Mouse (Mus musculus): ENCODE measurements around the gene Tfrc.
A peak's percentile ranks its signal among the peaks of the same experiment; 100 is the strongest.
"Not testable (repeated sequence)": the region's sequence is repeated elsewhere in the genome, so short reads cannot be mapped to it uniquely, and the experiment has no call there.

The Tfrc gene

GRCm38 (mm10) chr16:32613269-32613834, 4.6 kb downstream of the Tfrc start:
- DNase-seq: no peak

- peak; percentile 32 to 49 for DNase-seq
These were observed 5.3 kb downstream of the Tfrc start for GRCm38 (mm10) chr16:32614047-32614446.

GRCm38 (mm10) chr16:32618946-32619345, 10.2 kb downstream of the Tfrc start:
- no peak for DNase-seq

- DNase-seq: no peak
These were observed 19.4 kb downstream of the Tfrc start for GRCm38 (mm10) chr16:32628140-32628539.

- no peak for DNase-seq
These were observed 23.7 kb downstream of the Tfrc start for GRCm38 (mm10) chr16:32632328-32632824.

- no peak for DNase-seq
These were observed 24.8 kb downstream of the Tfrc start for GRCm38 (mm10) chr16:32633486-32634012.

- no peak for DNase-seq
These were observed 25.5 kb downstream of the Tfrc start for GRCm38 (mm10) chr16:32634183-32634582.

GRCm38 (mm10) chr16:32635314-32635713, 26.6 kb downstream of the Tfrc start:
- no peak for DNase-seq

GRCm38 (mm10) chr16:32636331-32636730, 27.6 kb downstream of the Tfrc start:
- no peak for DNase-seq

GRCm38 (mm10) chr16:32636871-32637521, 28.3 kb downstream of the Tfrc start:
- no peak for DNase-seq

- DNase-seq: peak; percentile 93
These were observed 29.8 kb downstream of the Tfrc start for GRCm38 (mm10) chr16:32638476-32638875.

- no peak for DNase-seq
These were observed 31.4 kb downstream of the Tfrc start for GRCm38 (mm10) chr16:32640096-32640495.

- DNase-seq: not testable (repeated sequence)
These were observed 32.0 kb downstream of the Tfrc start for GRCm38 (mm10) chr16:32640683-32641082.

GRCm38 (mm10) chr16:32641440-32642219, 32.9 kb downstream of the Tfrc start:
- DNase-seq: no peak

- no peak for DNase-seq
These were observed 33.6 kb downstream of the Tfrc start for GRCm38 (mm10) chr16:32642280-32642679.

GRCm38 (mm10) chr16:32643661-32644061, 34.9 kb downstream of the Tfrc start, which contains the start of gene Tnk2:
TSS of gene Tnk2 (plus strand) at chr16:32643874.
- DNase-seq: peak; percentile 92 to 93

GRCm38 (mm10) chr16:32644069-32644800, 35.5 kb downstream of the Tfrc start:
- peak; percentile 60 to 66 for DNase-seq

- DNase-seq: no peak
These were observed 36.1 kb downstream of the Tfrc start for GRCm38 (mm10) chr16:32644801-32645170.

GRCm38 (mm10) chr16:32645361-32645914, 36.7 kb downstream of the Tfrc start:
- peak; percentile 72 to 73 for DNase-seq

- no peak for DNase-seq
These were observed 37.3 kb downstream of the Tfrc start for GRCm38 (mm10) chr16:32646014-32646413.

GRCm38 (mm10) chr16:32647712-32648111, 39.0 kb downstream of the Tfrc start:
- no peak for DNase-seq

- peak in 1 of 2 experiments; percentile 24 for DNase-seq
These were observed 41.7 kb downstream of the Tfrc start for GRCm38 (mm10) chr16:32650461-32650860.

Measured in B cell, adult 2 months (primary cell).